Mouse (Mus musculus): ENCODE measurements at regions not wholly inside any gene's neighbourhood (a gene's known extent, or its start where the extent isn't known, plus 50 kb on each side); places are given as distances from the start of the nearest gene placed in this dataset.

GRCm38 (mm10) chr15:31673038-31673437 lies 71.4 kb downstream of the Fam173b start:
- WGBS = 41% methylated on average over 5 of the region's 5 CpGs
- Histone ChIP-seq H3K4me1 (ENCODE audit: control insufficient read depth, insufficient read depth, low read length) (no peaks in the 10 kb centered on the region), H3K27me3 (replicated peaks; ENCODE audit: control insufficient read depth, insufficient read depth, low read length) (no peaks in the 10 kb centered on the region), H3K4me3 (ENCODE audit: insufficient read depth, low read depth, low read length) (no peak overlapping the region), H3K36me3 (ENCODE audit: control insufficient read depth, insufficient read depth, low read length) (no peaks in the 10 kb centered on the region), H3K27ac (ENCODE audit: insufficient read depth, low read depth, low read length) (no peak overlapping the region)
- DNase-seq = peak; percentile 50
- no peak for TF ChIP-seq POLR2A (IDR thresholded peaks at IDR 0.05; ENCODE audit: low read depth, low read length)
- TF ChIP-seq CTCF (conservative IDR thresholded peaks at IDR 0.05; ENCODE audit: insufficient read depth, insufficient read length, low read depth, low read length) = peak; percentile 47; the same call in 1 of the 2 replicates

GRCm38 (mm10) chr15:31676771-31677191 lies 75.1 kb downstream of the Fam173b start:
- DNase-seq = no peak
- Histone ChIP-seq H3K27ac (ENCODE audit: insufficient read depth, low read depth, low read length) (no peak overlapping the region), H3K36me3 (ENCODE audit: control insufficient read depth, insufficient read depth, low read length) (no peaks in the 10 kb centered on the region), H3K27me3 (replicated peaks; ENCODE audit: control insufficient read depth, insufficient read depth, low read length) (no peaks in the 10 kb centered on the region), H3K4me1 (ENCODE audit: control insufficient read depth, insufficient read depth, low read length) (no peaks in the 10 kb centered on the region), H3K4me3 (ENCODE audit: insufficient read depth, low read depth, low read length) (no peak overlapping the region)
- TF ChIP-seq POLR2A (IDR thresholded peaks at IDR 0.05; ENCODE audit: low read depth, low read length) (no peak), CTCF (conservative IDR thresholded peaks at IDR 0.05; ENCODE audit: insufficient read depth, insufficient read length, low read depth, low read length) (no peak)
- WGBS = 36% methylated on average over 7 of the region's 7 CpGs

GRCm38 (mm10) chr15:31693109-31693508 lies 91.5 kb downstream of the Fam173b start:
- TF ChIP-seq POLR2A (IDR thresholded peaks at IDR 0.05; ENCODE audit: low read depth, low read length) = no peak
- no peak for TF ChIP-seq CTCF (conservative IDR thresholded peaks at IDR 0.05; ENCODE audit: insufficient read depth, insufficient read length, low read depth, low read length)
- H3K27me3 ChIP-seq (replicated peaks; ENCODE audit: control insufficient read depth, insufficient read depth, low read length) = no peaks in the 10 kb centered on the region
- DNase-seq = no peak
- no peak overlapping the region for H3K4me3 ChIP-seq (ENCODE audit: insufficient read depth, low read depth, low read length)
- H3K27ac ChIP-seq (ENCODE audit: insufficient read depth, low read depth, low read length) = no peak overlapping the region
- no peaks in the 10 kb centered on the region for H3K36me3 ChIP-seq (ENCODE audit: control insufficient read depth, insufficient read depth, low read length)
- no peaks in the 10 kb centered on the region for H3K4me1 ChIP-seq (ENCODE audit: control insufficient read depth, insufficient read depth, low read length)
- 79% methylated on average over 3 of the region's 3 CpGs for WGBS

- no peaks in the 10 kb centered on the region for H3K4me1 ChIP-seq (ENCODE audit: control insufficient read depth, insufficient read depth, low read length)
- no peaks in the 10 kb centered on the region for H3K27me3 ChIP-seq (replicated peaks; ENCODE audit: control insufficient read depth, insufficient read depth, low read length)
- no peak overlapping the region for H3K27ac ChIP-seq (ENCODE audit: insufficient read depth, low read depth, low read length)
- no peaks in the 10 kb centered on the region for H3K36me3 ChIP-seq (ENCODE audit: control insufficient read depth, insufficient read depth, low read length)
- WGBS = 82% methylated on average over 8 of the region's 8 CpGs
- TF ChIP-seq CTCF (conservative IDR thresholded peaks at IDR 0.05; ENCODE audit: insufficient read depth, insufficient read length, low read depth, low read length) = no peak
- TF ChIP-seq POLR2A (IDR thresholded peaks at IDR 0.05; ENCODE audit: low read depth, low read length) = no peak
- H3K4me3 ChIP-seq (ENCODE audit: insufficient read depth, low read depth, low read length) = no peak overlapping the region
- no peak for DNase-seq
Observed at GRCm38 (mm10) chr15:31694877-31695671, 93.4 kb downstream of the Fam173b start.

- Histone ChIP-seq H3K4me3 (ENCODE audit: insufficient read depth, low read depth, low read length) (no peak overlapping the region), H3K4me1 (ENCODE audit: control insufficient read depth, insufficient read depth, low read length) (no peaks in the 10 kb centered on the region), H3K36me3 (ENCODE audit: control insufficient read depth, insufficient read depth, low read length) (no peaks in the 10 kb centered on the region), H3K27ac (ENCODE audit: insufficient read depth, low read depth, low read length) (no peak overlapping the region), H3K27me3 (replicated peaks; ENCODE audit: control insufficient read depth, insufficient read depth, low read length) (no peaks in the 10 kb centered on the region)
- TF ChIP-seq POLR2A (IDR thresholded peaks at IDR 0.05; ENCODE audit: low read depth, low read length) = no peak
- TF ChIP-seq CTCF (conservative IDR thresholded peaks at IDR 0.05; ENCODE audit: insufficient read depth, insufficient read length, low read depth, low read length) = no peak
- DNase-seq = no peak
- WGBS = 56% methylated on average over 2 of the region's 2 CpGs
Observed at GRCm38 (mm10) chr15:31703400-31703799, 101.7 kb downstream of the Fam173b start.

- TF ChIP-seq CTCF (conservative IDR thresholded peaks at IDR 0.05; ENCODE audit: insufficient read depth, insufficient read length, low read depth, low read length) (no peak), POLR2A (IDR thresholded peaks at IDR 0.05; ENCODE audit: low read depth, low read length) (no peak)
- Histone ChIP-seq H3K4me3 (ENCODE audit: insufficient read depth, low read depth, low read length) (no peak overlapping the region), H3K4me1 (ENCODE audit: control insufficient read depth, insufficient read depth, low read length) (no peaks in the 10 kb centered on the region), H3K27ac (ENCODE audit: insufficient read depth, low read depth, low read length) (no peak overlapping the region), H3K27me3 (replicated peaks; ENCODE audit: control insufficient read depth, insufficient read depth, low read length) (no peaks in the 10 kb centered on the region), H3K36me3 (ENCODE audit: control insufficient read depth, insufficient read depth, low read length) (no peaks in the 10 kb centered on the region)
- WGBS = 73% methylated on average over 1 of the region's 1 CpGs
- no peak for DNase-seq
Observed at GRCm38 (mm10) chr15:31707416-31707815, 105.8 kb downstream of the Fam173b start.

GRCm38 (mm10) chr15:31721019-31721418 lies 119.4 kb downstream of the Fam173b start:
- Histone ChIP-seq H3K27me3 (replicated peaks; ENCODE audit: control insufficient read depth, insufficient read depth, low read length) (no peaks in the 10 kb centered on the region), H3K4me3 (ENCODE audit: insufficient read depth, low read depth, low read length) (no peak overlapping the region), H3K36me3 (ENCODE audit: control insufficient read depth, insufficient read depth, low read length) (no peaks in the 10 kb centered on the region), H3K4me1 (ENCODE audit: control insufficient read depth, insufficient read depth, low read length) (no peaks in the 10 kb centered on the region), H3K27ac (ENCODE audit: insufficient read depth, low read depth, low read length) (no peak overlapping the region)
- DNase-seq = no peak
- no peak for TF ChIP-seq CTCF (conservative IDR thresholded peaks at IDR 0.05; ENCODE audit: insufficient read depth, insufficient read length, low read depth, low read length)
- TF ChIP-seq POLR2A (IDR thresholded peaks at IDR 0.05; ENCODE audit: low read depth, low read length) = no peak
- WGBS = 64% methylated on average over 1 of the region's 1 CpGs
